Mouse (Mus musculus): Measurements from ENCODE around the gene Cfp. TPM values are rescaled to one million over a fixed set of nuclear protein-coding genes. Genes with fewer than 3 reads are reported as not detected.

The Cfp gene
- polyA plus RNA-seq, 1 experiment from 2014 or later, result 4.3 TPM

Other genes with a start within 250 kb of the Cfp start
- 71.3 and 85.2 TPM in 2 replicates for gene Cdk16, start 243.6 kb downstream of the Cfp start, polyA plus RNA-seq (2014; fragmentation: Nextera tagmentation; extraction: Ambion mirVana)
- gene Usp11, start 227.6 kb downstream of the Cfp start, polyA plus RNA-seq (2014; fragmentation: Nextera tagmentation; extraction: Ambion mirVana), result 33.6 and 34.5 TPM in 2 replicates
- gene Araf, start 133.7 kb downstream of the Cfp start, polyA plus RNA-seq (2014; fragmentation: Nextera tagmentation; extraction: Ambion mirVana), result 95.2 and 95.7 TPM in 2 replicates
- 32.3 and 33.8 TPM in 2 replicates for gene Timp1, start 61.4 kb downstream of the Cfp start, polyA plus RNA-seq (2014; fragmentation: Nextera tagmentation; extraction: Ambion mirVana)
- gene Syn1, start 10.6 kb downstream of the Cfp start, polyA plus RNA-seq (2014; fragmentation: Nextera tagmentation; extraction: Ambion mirVana), result 0.08 and 0.38 TPM in 2 replicates
- 5.3 and 7.1 TPM in 2 replicates for gene Elk1, start 19.1 kb upstream of the Cfp start, polyA plus RNA-seq (2014; fragmentation: Nextera tagmentation; extraction: Ambion mirVana)
- 51.1 and 52.6 TPM in 2 replicates for gene Uxt, start 30.5 kb upstream of the Cfp start, polyA plus RNA-seq (2014; fragmentation: Nextera tagmentation; extraction: Ambion mirVana)
- gene Zfp182, start 130.8 kb upstream of the Cfp start, polyA plus RNA-seq (2014; fragmentation: Nextera tagmentation; extraction: Ambion mirVana), result 4.0 and 4.8 TPM in 2 replicates
- gene Spaca5, start 136.9 kb upstream of the Cfp start, polyA plus RNA-seq (2014; fragmentation: Nextera tagmentation; extraction: Ambion mirVana), result not detected in 2 replicates
- 0.92 and 1.1 TPM in 2 replicates for gene Zfp300, start 158.0 kb upstream of the Cfp start, polyA plus RNA-seq (2014; fragmentation: Nextera tagmentation; extraction: Ambion mirVana)
- not detected in 2 replicates for gene Ssxa1, start 184.3 kb upstream of the Cfp start, polyA plus RNA-seq (2014; fragmentation: Nextera tagmentation; extraction: Ambion mirVana)
- not detected in 2 replicates for gene Gm21876, start 244.1 kb upstream of the Cfp start, polyA plus RNA-seq (2014; fragmentation: Nextera tagmentation; extraction: Ambion mirVana)

Data from heart, embryonic 14.5 days (tissue).